Mouse (Mus musculus): ENCODE measurements around the gene Sec1. TPM values are rescaled to one million over a fixed set of nuclear protein-coding genes. Genes with fewer than 3 reads are reported as not detected.

Sec1 gene
- polyA plus RNA-seq, 1 experiment from 2014 or later = 0.42 TPM

DNA sequence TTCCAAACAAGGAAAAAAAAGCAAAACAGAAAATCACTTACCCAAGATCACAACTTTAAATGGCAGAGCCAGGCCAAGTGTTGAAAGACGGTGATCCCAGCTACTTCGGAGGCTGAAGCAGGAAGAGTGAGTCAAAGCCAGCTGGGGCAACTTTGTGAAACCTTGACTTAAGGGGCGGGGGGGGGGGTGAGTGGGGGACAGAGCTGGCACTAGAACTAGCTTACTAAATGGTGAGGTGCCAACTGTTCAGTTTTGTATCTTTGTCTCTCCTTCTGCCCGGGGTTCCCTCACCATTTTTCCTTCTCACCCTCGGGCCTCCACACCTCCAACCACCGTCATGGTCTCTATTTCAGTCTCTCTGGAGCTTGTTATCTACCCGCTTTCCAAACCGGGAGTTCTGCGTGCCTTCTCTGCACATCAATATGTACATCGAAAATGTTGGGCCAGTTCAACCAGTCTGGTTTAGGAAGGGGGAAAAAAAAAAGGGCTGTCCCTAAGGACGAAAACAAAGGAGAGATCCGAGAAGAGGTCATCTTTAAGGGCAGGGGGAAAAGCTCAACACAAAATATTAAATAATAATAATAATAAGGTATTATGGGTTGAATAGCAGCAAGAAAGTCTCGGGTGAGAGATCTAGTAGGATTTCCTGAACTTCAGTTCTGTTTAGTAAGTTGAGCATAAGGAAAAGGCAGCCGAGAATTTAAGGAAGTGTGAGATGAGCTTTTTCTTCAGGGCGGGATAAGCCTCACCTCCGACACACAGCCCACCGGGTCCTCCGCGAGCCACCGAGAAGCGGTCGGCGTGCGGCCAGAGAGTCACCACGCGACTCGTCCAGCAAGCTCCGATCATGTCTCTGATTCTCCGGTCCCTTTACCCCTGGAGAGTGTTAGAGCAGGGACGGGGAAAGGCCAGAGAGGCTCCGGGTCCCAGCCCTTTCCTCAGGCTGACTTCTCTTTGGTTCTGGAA is 23.0 kb upstream of the Sec1 start:
- Histone ChIP-seq H3K9ac (peak overlapping the region; percentile 89), H3K36me3 (peaks cover 46% of the 10 kb centered on the region), H3K4me2 (peak overlapping the region; percentile 86), H3K27ac (peak overlapping the region; percentile 88), H3K9me3 (no peaks in the 10 kb centered on the region), H3K4me1 (peaks cover 60% of the 10 kb centered on the region), H3K4me3 (peak overlapping the region; percentile 86), H3K27me3 (no peaks in the 10 kb centered on the region)
- peak; percentile 5; the same call in 1 of the 2 replicates for ATAC-seq (ENCODE audit: borderline replicate concordance, extremely low read depth, low FRiP score, low TSS enrichment)
- WGBS = 7% methylated on average over 31 of the region's 31 CpGs

DNA sequence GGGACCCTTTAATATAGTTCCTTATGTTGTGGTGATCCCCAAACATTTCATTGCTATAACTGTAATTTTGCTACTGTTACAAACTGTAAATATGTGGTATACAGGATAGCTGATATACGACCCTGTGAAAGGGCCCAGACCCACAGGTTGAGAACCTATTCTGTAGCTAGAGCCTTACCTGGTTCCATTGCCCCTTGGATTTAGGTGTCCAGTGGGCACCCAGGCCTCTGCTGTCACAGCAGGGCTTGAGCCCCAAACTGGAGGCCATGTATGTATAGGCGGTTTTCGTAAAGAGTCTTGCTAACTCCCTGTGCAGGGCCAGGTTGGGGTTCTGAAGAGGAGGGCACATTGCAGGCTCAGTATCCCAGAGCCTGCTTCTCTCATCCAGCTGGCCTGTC is 22.3 kb upstream of the Sec1 start:
- Histone ChIP-seq H3K9me3 (no peaks in the 10 kb centered on the region), H3K4me1 (peaks cover 60% of the 10 kb centered on the region), H3K27me3 (no peaks in the 10 kb centered on the region), H3K4me3 (peak overlapping the region; percentile 86), H3K4me2 (peak overlapping the region; percentile 86), H3K9ac (0 out of 2 replicates have a peak overlapping the region, but pooled peaks have one; percentile 89), H3K36me3 (peaks cover 46% of the 10 kb centered on the region), H3K27ac (no peak overlapping the region)
- WGBS = 87% methylated on average over 3 of the region's 3 CpGs
- no peak for ATAC-seq (ENCODE audit: borderline replicate concordance, extremely low read depth, low FRiP score, low TSS enrichment)

GRCm38 (mm10) chr7:45715741-45716459 is 21.7 kb upstream of the Sec1 start:
- Histone ChIP-seq H3K4me3 (peak overlapping the region; percentile 86), H3K4me2 (peak overlapping the region; percentile 86), H3K27ac (peak overlapping the region; percentile 29; the same call in 1 of the 2 replicates), H3K4me1 (peaks cover 58% of the 10 kb centered on the region), H3K9ac (peak overlapping the region; percentile 22; the same call in 1 of the 2 replicates), H3K9me3 (no peaks in the 10 kb centered on the region), H3K36me3 (peaks cover 46% of the 10 kb centered on the region), H3K27me3 (no peaks in the 10 kb centered on the region)
- ATAC-seq (ENCODE audit: borderline replicate concordance, extremely low read depth, low FRiP score, low TSS enrichment) = no peak
- WGBS = 76% methylated on average over 19 of the region's 19 CpGs

GRCm38 (mm10) chr7:45715090-45715708 is 21.0 kb upstream of the Sec1 start, which contains the start of gene Rpl18:
Rpl18 (plus strand) TSS chr7:45715457.
- Histone ChIP-seq H3K4me1 (peaks cover 51% of the 10 kb centered on the region), H3K27ac (peak within 1 kb of the TSS; percentile 75), H3K4me3 (peak within 1 kb of the TSS; percentile 86), H3K9ac (peak within 1 kb of the TSS; percentile 76), H3K36me3 (peaks cover 45% of the 10 kb centered on the region), H3K4me2 (peak within 1 kb of the TSS; percentile 86), H3K27me3 (no peaks in the 10 kb centered on the region), H3K9me3 (no peaks in the 10 kb centered on the region)
- ATAC-seq (ENCODE audit: borderline replicate concordance, extremely low read depth, low FRiP score, low TSS enrichment) = peak; percentile 94
- 7% methylated on average over 34 of the region's 34 CpGs for WGBS

DNA sequence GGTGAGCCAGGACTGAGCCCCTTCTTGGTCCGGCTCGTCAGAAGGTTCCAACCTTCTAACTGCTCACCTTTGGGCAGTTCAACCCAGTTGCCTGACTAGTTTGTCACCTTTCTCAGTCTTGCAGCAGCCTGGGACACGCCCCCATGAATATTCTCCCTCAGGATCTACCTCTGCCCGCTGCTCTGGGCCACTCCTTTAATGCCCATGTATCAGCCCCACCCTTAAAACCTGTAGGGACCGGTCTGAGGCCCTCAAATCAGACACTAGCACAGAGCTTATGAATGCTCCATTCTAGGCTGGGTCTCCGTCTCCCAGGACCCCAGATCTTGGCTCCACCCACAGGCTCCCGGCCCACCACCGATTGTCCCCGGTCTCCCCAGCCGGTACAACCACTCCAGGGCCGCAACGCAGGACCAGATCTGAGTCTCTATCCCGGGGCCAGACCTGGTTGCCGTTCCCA is 20.5 kb upstream of the Sec1 start:
- peak overlapping the region; percentile 76 for H3K9ac ChIP-seq
- peaks cover 40% of the 10 kb centered on the region for H3K36me3 ChIP-seq
- no peaks in the 10 kb centered on the region for H3K27me3 ChIP-seq
- peaks cover 46% of the 10 kb centered on the region for H3K4me1 ChIP-seq
- H3K4me3 ChIP-seq = peak overlapping the region; percentile 86
- 9% methylated on average over 14 of the region's 14 CpGs for WGBS
- H3K9me3 ChIP-seq = no peaks in the 10 kb centered on the region
- peak; percentile 44 for ATAC-seq (ENCODE audit: borderline replicate concordance, extremely low read depth, low FRiP score, low TSS enrichment)
- peak overlapping the region; percentile 86 for H3K4me2 ChIP-seq
- H3K27ac ChIP-seq = peak overlapping the region; percentile 75

DNA sequence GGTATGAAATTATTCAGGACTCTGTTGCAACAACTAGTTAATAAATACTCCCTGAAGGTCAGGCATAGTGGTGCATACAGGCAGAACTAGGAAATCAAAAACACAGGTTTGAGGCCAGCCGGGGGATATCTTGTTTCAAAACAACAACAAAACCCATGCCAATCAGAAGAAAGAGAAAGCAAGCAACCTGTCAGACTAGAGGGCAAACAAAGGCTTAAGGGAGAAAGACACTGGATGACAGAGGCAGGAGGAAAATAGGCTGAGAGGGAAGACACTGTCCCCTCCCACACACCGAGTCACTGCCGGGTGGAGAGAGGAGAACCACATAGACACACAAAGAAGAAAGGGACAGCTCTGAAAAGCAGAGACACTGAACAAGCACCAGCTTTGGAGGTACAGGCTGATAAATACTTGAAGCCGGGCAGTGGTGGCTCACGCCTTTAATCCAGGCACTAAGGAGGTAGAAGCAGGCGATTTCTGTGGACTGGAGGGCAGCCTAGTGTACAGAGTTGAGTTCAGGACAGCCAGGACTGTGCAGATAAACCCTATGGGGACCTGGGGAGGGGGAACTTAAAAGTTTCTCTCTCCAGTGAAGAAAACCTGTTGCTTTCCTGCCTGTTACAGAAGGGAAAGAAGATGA is 19.8 kb upstream of the Sec1 start:
- Histone ChIP-seq H3K9me3 (no peaks in the 10 kb centered on the region), H3K4me1 (peaks cover 43% of the 10 kb centered on the region), H3K27me3 (no peaks in the 10 kb centered on the region), H3K4me2 (peak overlapping the region; percentile 86), H3K4me3 (peak overlapping the region; percentile 86), H3K9ac (peak overlapping the region; percentile 76; the same call in 1 of the 2 replicates), H3K27ac (peak overlapping the region; percentile 75; the same call in 1 of the 2 replicates), H3K36me3 (peaks cover 34% of the 10 kb centered on the region)
- ATAC-seq (ENCODE audit: borderline replicate concordance, extremely low read depth, low FRiP score, low TSS enrichment) = no peak
- WGBS = 78% methylated on average over 6 of the region's 6 CpGs

DNA sequence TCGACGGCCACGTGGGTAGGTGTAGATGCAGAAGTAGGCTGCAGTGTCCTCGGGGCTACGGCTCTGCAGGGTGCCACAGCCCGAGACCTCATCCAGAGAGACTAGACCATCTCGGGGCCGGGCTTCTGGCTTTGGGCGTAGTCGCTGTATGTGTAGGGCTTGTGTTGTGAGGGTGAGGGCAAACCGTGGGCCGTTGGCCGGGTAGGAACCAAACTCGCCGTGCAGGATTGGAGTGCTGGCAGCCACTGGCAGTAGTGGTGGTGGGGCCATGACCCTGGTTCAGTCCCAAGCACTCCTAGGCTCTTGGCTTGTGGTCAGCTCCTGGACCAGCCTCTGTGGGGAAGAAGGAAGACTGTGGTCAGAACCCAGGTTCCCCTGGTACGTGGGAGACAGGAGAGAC is 19.2 kb upstream of the Sec1 start:
- peaks cover 46% of the 10 kb centered on the region for H3K4me1 ChIP-seq
- H3K27ac ChIP-seq = no peak overlapping the region
- H3K27me3 ChIP-seq = no peaks in the 10 kb centered on the region
- no peak overlapping the region for H3K4me2 ChIP-seq
- H3K36me3 ChIP-seq = peaks cover 34% of the 10 kb centered on the region
- no peak overlapping the region for H3K4me3 ChIP-seq
- H3K9me3 ChIP-seq = no peaks in the 10 kb centered on the region
- H3K9ac ChIP-seq = no peak overlapping the region
- no peak for ATAC-seq (ENCODE audit: borderline replicate concordance, extremely low read depth, low FRiP score, low TSS enrichment)
- 90% methylated on average over 16 of the region's 16 CpGs for WGBS

- no peak overlapping the region for H3K4me3 ChIP-seq
- ATAC-seq (ENCODE audit: borderline replicate concordance, extremely low read depth, low FRiP score, low TSS enrichment) = no peak
- H3K4me1 ChIP-seq = peaks cover 58% of the 10 kb centered on the region
- no peak overlapping the region for H3K9ac ChIP-seq
- H3K4me2 ChIP-seq = no peak overlapping the region
- H3K36me3 ChIP-seq = peaks cover 34% of the 10 kb centered on the region
- H3K9me3 ChIP-seq = no peaks in the 10 kb centered on the region
- WGBS = 82% methylated on average over 21 of the region's 21 CpGs
- H3K27me3 ChIP-seq = no peaks in the 10 kb centered on the region
- H3K27ac ChIP-seq = no peak overlapping the region
Observed at GRCm38 (mm10) chr7:45712022-45712757, 18.0 kb upstream of the Sec1 start.

GRCm38 (mm10) chr7:45711316-45712021 is 17.3 kb upstream of the Sec1 start:
- Histone ChIP-seq H3K27ac (no peak overlapping the region), H3K4me2 (no peak overlapping the region), H3K9ac (no peak overlapping the region), H3K4me1 (peaks cover 57% of the 10 kb centered on the region), H3K9me3 (no peaks in the 10 kb centered on the region), H3K27me3 (no peaks in the 10 kb centered on the region), H3K4me3 (no peak overlapping the region), H3K36me3 (peaks cover 34% of the 10 kb centered on the region)
- WGBS = 89% methylated on average over 24 of the region's 24 CpGs
- ATAC-seq (ENCODE audit: borderline replicate concordance, extremely low read depth, low FRiP score, low TSS enrichment) = no peak

DNA sequence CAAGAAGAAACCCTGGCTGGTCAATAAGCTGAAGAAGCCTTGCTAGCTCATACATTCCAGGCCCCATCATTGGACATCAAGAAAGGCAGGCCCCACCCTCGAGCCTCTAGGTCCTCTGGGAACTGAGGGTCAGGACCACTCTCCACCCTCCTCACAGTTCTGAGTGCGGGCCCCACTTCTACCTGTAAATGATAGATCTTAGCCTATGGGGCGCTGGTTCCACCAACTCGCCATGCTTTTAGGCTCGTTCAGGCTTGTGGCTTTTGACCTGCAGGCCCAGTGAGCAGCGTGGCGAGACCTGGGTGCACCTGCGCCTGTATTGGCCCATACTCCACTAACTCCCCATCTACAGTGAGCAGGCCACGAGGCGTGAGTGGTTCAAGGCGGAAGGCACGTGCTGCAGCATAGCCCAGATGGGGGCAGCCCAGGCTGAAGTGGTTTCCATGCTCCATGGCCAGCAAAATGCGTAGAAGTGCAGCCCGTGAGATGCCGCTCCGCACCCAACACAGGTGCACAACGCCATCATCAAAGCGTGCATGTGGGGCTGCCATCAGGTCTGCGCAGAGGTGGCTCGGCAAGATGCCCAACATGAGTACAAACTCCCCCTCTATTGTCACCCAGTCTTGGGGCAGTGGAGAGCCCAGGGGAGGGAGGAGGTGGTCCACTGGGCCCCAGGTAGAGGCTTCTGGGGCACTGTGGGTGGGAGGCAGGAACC is 16.4 kb upstream of the Sec1 start:
- Histone ChIP-seq H3K27ac (no peak overlapping the region), H3K9me3 (no peaks in the 10 kb centered on the region), H3K36me3 (peaks cover 34% of the 10 kb centered on the region), H3K27me3 (no peaks in the 10 kb centered on the region), H3K4me3 (no peak overlapping the region), H3K4me1 (peaks cover 57% of the 10 kb centered on the region), H3K9ac (no peak overlapping the region), H3K4me2 (no peak overlapping the region)
- no peak for ATAC-seq (ENCODE audit: borderline replicate concordance, extremely low read depth, low FRiP score, low TSS enrichment)
- 90% methylated on average over 20 of the region's 20 CpGs for WGBS
